Mouse (Mus musculus): Measurements from ENCODE around the gene Epn2. TPM values are rescaled to one million over a fixed set of nuclear protein-coding genes. Genes with fewer than 3 reads are reported as not detected.
A peak's percentile ranks its signal among the peaks of the same experiment; 100 is the strongest.
"Not testable (repeated sequence)": the region's sequence is repeated elsewhere in the genome, so short reads cannot be mapped to it uniquely, and the experiment has no call there.

The Epn2 gene
- polyA plus RNA-seq, 1 experiment from 2014 or later, result 76.2 TPM

- Histone ChIP-seq H3K27me3 (replicated peaks) (no peaks in the 10 kb centered on the region), H3K4me3 (no peak overlapping the region), H3K36me3 (replicated peaks) (no peaks in the 10 kb centered on the region), H3K4me2 (no peak overlapping the region), H3K27ac (no peak overlapping the region), H3K9ac (no peak overlapping the region), H3K9me3 (no peaks in the 10 kb centered on the region), H3K4me1 (no peaks in the 10 kb centered on the region)
- 87% methylated on average over 4 of the region's 4 CpGs for WGBS
- ATAC-seq (replicated peaks), result no peak
Measured at GRCm38 (mm10) chr11:61585421-61585820, 5.9 kb upstream of the Epn2 start.

DNA sequence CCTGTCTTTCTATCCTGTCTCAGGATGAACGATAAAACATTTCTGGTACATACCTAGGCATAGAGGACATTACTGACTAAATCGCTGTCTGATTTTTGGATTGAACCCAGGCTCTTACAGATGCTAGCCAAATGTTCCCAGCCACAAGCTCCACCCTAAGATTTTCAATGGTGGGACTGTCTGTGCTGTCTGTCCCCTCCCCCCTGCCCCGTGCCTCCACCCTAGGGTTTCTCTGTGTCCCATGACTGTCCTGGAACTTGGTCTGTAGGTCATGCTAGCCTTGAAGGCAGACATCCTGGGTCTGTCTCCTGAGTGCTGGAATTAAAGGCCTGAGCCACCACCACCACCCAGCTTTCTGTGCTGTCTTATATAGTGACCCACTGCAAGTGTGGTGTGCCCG, 5.3 kb upstream of the Epn2 start:
- WGBS, result 84% methylated on average over 4 of the region's 4 CpGs
- H3K4me3 ChIP-seq, result no peak overlapping the region
- no peak for ATAC-seq (replicated peaks)
- no peak overlapping the region for H3K27ac ChIP-seq
- no peak overlapping the region for H3K9ac ChIP-seq
- no peaks in the 10 kb centered on the region for H3K27me3 ChIP-seq (replicated peaks)
- H3K9me3 ChIP-seq, result no peaks in the 10 kb centered on the region
- H3K36me3 ChIP-seq (replicated peaks), result no peaks in the 10 kb centered on the region
- no peak overlapping the region for H3K4me2 ChIP-seq
- H3K4me1 ChIP-seq, result no peaks in the 10 kb centered on the region

DNA sequence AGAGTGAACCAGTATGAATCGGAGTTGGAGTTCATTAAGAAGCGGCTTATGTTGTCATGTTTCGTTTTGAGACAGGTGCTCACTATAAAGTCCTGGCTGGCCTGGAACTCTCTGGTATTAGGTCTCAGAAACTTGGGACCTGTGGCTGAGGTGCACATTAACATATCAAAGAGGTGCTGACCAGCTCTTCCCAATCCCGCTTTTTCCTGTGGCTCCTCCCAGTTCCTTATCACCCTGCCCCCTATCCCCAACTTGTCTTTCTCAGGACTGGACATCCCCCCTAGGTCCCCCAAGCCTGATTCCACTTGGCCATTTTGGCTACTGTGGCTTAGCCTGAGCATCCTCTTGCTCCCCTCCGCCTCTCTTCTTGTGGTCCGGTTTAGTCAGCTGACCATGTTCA, 4.6 kb upstream of the Epn2 start:
- no peaks in the 10 kb centered on the region for H3K36me3 ChIP-seq (replicated peaks)
- no peak overlapping the region for H3K4me3 ChIP-seq
- no peaks in the 10 kb centered on the region for H3K4me1 ChIP-seq
- no peak overlapping the region for H3K4me2 ChIP-seq
- H3K27me3 ChIP-seq (replicated peaks), result no peaks in the 10 kb centered on the region
- ATAC-seq (replicated peaks), result no peak
- 83% methylated on average over 6 of the region's 6 CpGs for WGBS
- no peak overlapping the region for H3K9ac ChIP-seq
- no peaks in the 10 kb centered on the region for H3K9me3 ChIP-seq
- no peak overlapping the region for H3K27ac ChIP-seq

DNA sequence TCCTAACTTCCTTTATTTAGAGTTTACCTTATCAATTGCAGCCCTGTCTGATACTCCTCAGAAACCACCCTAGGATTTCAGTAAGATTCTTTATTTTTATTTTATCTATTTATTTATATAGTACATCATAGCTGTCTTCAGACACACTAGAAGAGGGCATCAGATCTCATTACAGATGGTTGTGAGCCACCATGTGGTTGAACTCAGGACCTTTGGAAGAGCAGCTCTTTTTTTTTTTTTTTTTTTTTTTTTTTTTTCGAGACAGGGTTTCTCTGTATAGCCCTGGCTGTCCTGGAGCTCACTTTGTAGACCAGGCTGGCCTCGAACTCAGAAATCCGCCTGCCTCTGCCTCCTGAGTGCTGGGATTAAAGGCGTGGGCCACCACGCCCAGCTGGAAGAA, 3.3 kb upstream of the Epn2 start:
- 93% methylated on average over 4 of the region's 5 CpGs for WGBS

GRCm38 (mm10) chr11:61579878-61580381, 443 bp upstream of the Epn2 start:
- peak; percentile 70 for ATAC-seq (replicated peaks)
- Histone ChIP-seq H3K4me2 (peak overlapping the region; percentile 57), H3K4me3 (peak overlapping the region; percentile 81), H3K9me3 (no peaks in the 10 kb centered on the region), H3K27ac (peak overlapping the region; percentile 93), H3K27me3 (replicated peaks) (no peaks in the 10 kb centered on the region), H3K4me1 (peaks cover 23% of the 10 kb centered on the region), H3K9ac (no peak overlapping the region), H3K36me3 (replicated peaks) (no peaks in the 10 kb centered on the region)
- 92% methylated on average over 7 of the region's 7 CpGs for WGBS

More for the DNA sequence above, 3.3 kb upstream of the Epn2 start:
- H3K9ac ChIP-seq; H3K9me3 ChIP-seq; H3K4me3 ChIP-seq; ATAC-seq (replicated peaks); H3K27me3 ChIP-seq (replicated peaks); H3K4me1 ChIP-seq; H3K4me2 ChIP-seq; H3K27ac ChIP-seq; H3K36me3 ChIP-seq (replicated peaks): not testable (repeated sequence)

- peak overlapping the region; percentile 81 for H3K4me3 ChIP-seq
- H3K9me3 ChIP-seq, result no peaks in the 10 kb centered on the region
- H3K9ac ChIP-seq, result peak overlapping the region; percentile 87
- H3K27me3 ChIP-seq (replicated peaks), result no peaks in the 10 kb centered on the region
- H3K36me3 ChIP-seq (replicated peaks), result no peaks in the 10 kb centered on the region
- peak; percentile 41 for ATAC-seq (replicated peaks)
- WGBS, result 1% methylated on average over 17 of the region's 17 CpGs
- peak overlapping the region; percentile 93 for H3K27ac ChIP-seq
- H3K4me2 ChIP-seq, result peak overlapping the region; percentile 57
- H3K4me1 ChIP-seq, result peaks cover 28% of the 10 kb centered on the region
Measured at GRCm38 (mm10) chr11:61578541-61578982, 925 bp downstream of the Epn2 start.

- Histone ChIP-seq H3K36me3 (replicated peaks) (no peaks in the 10 kb centered on the region), H3K4me3 (peak overlapping the region; percentile 81), H3K4me1 (peaks cover 30% of the 10 kb centered on the region), H3K27me3 (replicated peaks) (no peaks in the 10 kb centered on the region), H3K4me2 (peak overlapping the region; percentile 57), H3K9ac (peak overlapping the region; percentile 87), H3K9me3 (no peaks in the 10 kb centered on the region), H3K27ac (0 out of 2 replicates have a peak overlapping the region, but pooled peaks have one; percentile 93)
- WGBS, result 1% methylated on average over 5 of the region's 5 CpGs
- no peak for ATAC-seq (replicated peaks)
Measured at GRCm38 (mm10) chr11:61577991-61578390, 1.5 kb downstream of the Epn2 start.

DNA sequence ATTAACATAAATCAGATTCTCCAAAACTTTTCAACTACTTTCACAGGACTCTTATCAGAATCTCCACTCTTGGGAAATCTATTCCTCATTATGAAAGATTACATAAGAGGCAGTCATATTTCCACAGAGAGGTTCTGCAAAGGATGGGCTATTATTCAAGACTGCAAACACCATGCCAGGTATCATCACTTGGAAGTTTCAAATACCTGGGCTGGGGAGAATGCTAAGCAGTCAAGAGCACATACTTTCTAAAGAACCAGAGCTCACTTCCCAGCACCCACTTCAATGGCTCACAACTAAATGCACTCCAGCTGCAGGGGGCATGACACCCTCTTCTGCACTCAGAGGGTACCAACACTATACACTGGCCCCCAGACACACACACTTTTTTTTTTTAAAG, 2.1 kb downstream of the Epn2 start:
- Histone ChIP-seq H3K36me3 (replicated peaks) (no peaks in the 10 kb centered on the region), H3K4me3 (peak overlapping the region; percentile 81)

DNA sequence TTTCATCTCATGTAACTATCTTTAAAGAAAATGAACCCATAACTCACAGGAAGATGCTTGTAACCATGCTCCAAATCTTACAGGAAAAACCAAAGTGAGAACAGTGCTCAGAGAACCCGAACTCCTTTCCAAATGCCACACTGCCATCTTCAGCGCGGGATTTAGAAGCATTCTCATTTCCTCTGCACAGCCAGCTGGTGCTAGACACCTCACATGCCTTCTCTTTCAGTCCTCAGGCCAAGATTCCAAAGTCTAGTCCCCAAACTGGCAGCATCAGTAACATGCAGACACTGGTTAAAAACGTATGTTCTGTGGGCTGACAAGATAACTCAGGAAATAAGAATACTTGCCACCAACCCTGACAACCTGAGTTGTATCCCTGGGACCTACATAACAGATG, 6.2 kb downstream of the Epn2 start:
- Histone ChIP-seq H3K9me3 (no peaks in the 10 kb centered on the region), H3K27me3 (replicated peaks) (no peaks in the 10 kb centered on the region), H3K36me3 (replicated peaks) (no peaks in the 10 kb centered on the region), H3K9ac (no peak overlapping the region), H3K4me1 (peaks cover 29% of the 10 kb centered on the region), H3K4me2 (no peak overlapping the region), H3K27ac (no peak overlapping the region), H3K4me3 (no peak overlapping the region)
- no peak for ATAC-seq (replicated peaks)
- WGBS, result 94% methylated on average over 4 of the region's 4 CpGs

More for the DNA sequence above, 2.1 kb downstream of the Epn2 start:
- no peak overlapping the region for H3K27ac ChIP-seq
- H3K4me2 ChIP-seq, result peak overlapping the region; percentile 57
- H3K4me1 ChIP-seq, result peaks cover 30% of the 10 kb centered on the region
- ATAC-seq (replicated peaks), result no peak
- no peaks in the 10 kb centered on the region for H3K27me3 ChIP-seq (replicated peaks)
- H3K9me3 ChIP-seq, result no peaks in the 10 kb centered on the region
- no peak overlapping the region for H3K9ac ChIP-seq

- Histone ChIP-seq H3K9ac (no peak overlapping the region), H3K9me3 (no peaks in the 10 kb centered on the region), H3K4me2 (no peak overlapping the region), H3K4me1 (peaks cover 11% of the 10 kb centered on the region), H3K36me3 (replicated peaks) (no peaks in the 10 kb centered on the region), H3K27me3 (replicated peaks) (no peaks in the 10 kb centered on the region), H3K27ac (no peak overlapping the region), H3K4me3 (no peak overlapping the region)
- ATAC-seq (replicated peaks), result no peak
- 97% methylated on average over 3 of the region's 3 CpGs for WGBS
Measured at GRCm38 (mm10) chr11:61571225-61571624, 8.3 kb downstream of the Epn2 start.

DNA sequence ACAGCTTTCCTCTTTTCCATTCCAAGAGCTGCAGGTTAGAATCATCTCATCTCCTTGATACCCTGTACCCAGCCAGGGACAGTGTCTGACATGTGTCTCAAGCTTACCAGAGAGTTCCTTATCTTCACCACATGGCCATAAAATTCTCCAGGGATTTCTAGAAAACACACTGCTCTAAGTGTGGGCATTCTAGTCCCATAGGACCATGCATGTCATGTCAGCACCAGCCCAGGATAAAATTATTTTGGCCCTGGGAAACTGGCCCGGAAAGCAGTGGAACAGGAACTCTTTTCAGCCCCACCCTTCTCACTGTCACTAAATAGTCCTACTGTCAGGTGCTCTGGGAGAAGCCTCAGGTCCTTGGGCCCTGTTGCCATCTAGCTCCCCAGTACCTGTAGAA, 9.8 kb downstream of the Epn2 start:
- no peaks in the 10 kb centered on the region for H3K9me3 ChIP-seq
- no peak overlapping the region for H3K4me2 ChIP-seq
- no peak overlapping the region for H3K9ac ChIP-seq
- H3K27me3 ChIP-seq (replicated peaks), result no peaks in the 10 kb centered on the region
- no peak overlapping the region for H3K27ac ChIP-seq
- H3K36me3 ChIP-seq (replicated peaks), result no peaks in the 10 kb centered on the region
- no peak overlapping the region for H3K4me3 ChIP-seq
- WGBS, result 89% methylated on average over 1 of the region's 1 CpGs
- peaks cover 7% of the 10 kb centered on the region for H3K4me1 ChIP-seq
- no peak for ATAC-seq (replicated peaks)

DNA sequence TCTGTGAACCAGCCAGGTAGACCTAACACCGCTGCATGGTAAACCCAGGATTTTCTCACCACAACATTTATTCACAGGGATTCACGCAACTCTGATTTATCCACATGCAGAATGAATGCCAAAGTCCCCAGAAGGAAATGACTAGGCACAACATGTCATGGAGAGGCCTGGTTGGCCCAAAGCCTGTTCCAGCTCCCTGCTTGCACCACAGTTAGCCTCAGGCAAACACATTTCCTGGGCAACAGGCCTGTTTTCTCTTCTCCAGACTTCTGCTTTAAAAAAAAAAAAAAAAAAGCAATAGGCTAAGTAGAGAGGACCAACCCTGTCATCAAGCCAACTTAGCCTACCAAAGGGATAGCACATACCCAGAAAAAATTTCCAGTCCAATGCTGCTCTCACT, 14.9 kb downstream of the Epn2 start:
- Histone ChIP-seq H3K27ac (no peak overlapping the region), H3K9ac (no peak overlapping the region), H3K4me3 (no peak overlapping the region), H3K4me1 (no peaks in the 10 kb centered on the region; the same call in 1 of the 2 replicates), H3K9me3 (no peaks in the 10 kb centered on the region), H3K27me3 (replicated peaks) (no peaks in the 10 kb centered on the region), H3K36me3 (replicated peaks) (no peaks in the 10 kb centered on the region), H3K4me2 (no peak overlapping the region)
- 94% methylated on average over 2 of the region's 2 CpGs for WGBS
- ATAC-seq (replicated peaks), result no peak

DNA sequence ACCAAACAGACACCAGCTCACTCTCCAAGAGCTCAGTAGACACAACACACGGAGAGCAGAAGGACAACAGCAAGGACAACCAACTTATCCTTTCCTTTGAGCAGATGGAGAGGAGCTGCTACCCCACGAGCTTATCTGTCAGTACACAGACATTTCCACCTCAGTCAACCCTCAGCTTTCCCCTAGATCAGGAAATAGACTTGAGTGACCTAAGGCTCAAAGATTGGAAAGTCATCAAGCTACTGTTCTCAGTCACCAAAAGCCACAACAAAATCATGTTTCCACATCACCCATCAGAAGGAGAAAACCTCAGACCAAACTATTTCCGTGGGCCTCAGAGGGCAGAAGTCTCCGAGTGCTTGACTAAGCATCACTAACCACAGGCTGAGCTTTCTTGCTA, 15.5 kb downstream of the Epn2 start:
- no peak overlapping the region for H3K9ac ChIP-seq
- no peak for ATAC-seq (replicated peaks)
- no peak overlapping the region for H3K27ac ChIP-seq
- H3K9me3 ChIP-seq, result no peaks in the 10 kb centered on the region
- no peaks in the 10 kb centered on the region for H3K36me3 ChIP-seq (replicated peaks)
- no peak overlapping the region for H3K4me3 ChIP-seq
- H3K4me1 ChIP-seq, result no peaks in the 10 kb centered on the region
- WGBS, result 90% methylated on average over 4 of the region's 4 CpGs
- no peaks in the 10 kb centered on the region for H3K27me3 ChIP-seq (replicated peaks)
- H3K4me2 ChIP-seq, result no peak overlapping the region

Measured in midbrain, embryonic 15.5 days (tissue).